Comparison of ENCODE assay signal across 18 mouse cellular contexts in genomic region chr11:12535063-12535462, GRCm38 (mm10).
DNase-seq lines count a peak whose midpoint lies in the region; ATAC-seq and TF ChIP-seq lines count a peak whose summit lies in the region.
"Had no signal": no experiment of that assay in that cellular context is flagged by ENCODE, and none has a peak within 500 bp of the region (broad histone marks: within the 10 kb centered on the region; RNA-seq: fewer than 3 reads in every experiment).

No protein-coding gene starts in this region.

- 13% methylated on average over 2 of the region's 2 CpGs for WGBS in neural tube, embryonic 11.5 days

- no peak for TF ChIP-seq POLR2A in embryonic fibroblast, embryonic 13.5 days (IDR thresholded peaks at IDR 0.05; ENCODE audit: low read depth, low read length)

- H3K36me3 ChIP-seq in neural tube, embryonic 11.5 days (ENCODE audit: control insufficient read depth, insufficient read depth, low read length) = no peaks in the 10 kb centered on the region
- H3K36me3 ChIP-seq: forebrain, embryonic 15.5 days; limb, embryonic 13.5 days; lung, embryonic 15.5 days; midbrain, embryonic 10.5 days had no signal

- no peak overlapping the region for H3K4me2 ChIP-seq in neural tube, embryonic 11.5 days (ENCODE audit: low read depth)
- H3K4me2 ChIP-seq: forebrain, embryonic 15.5 days; limb, embryonic 13.5 days; lung, embryonic 15.5 days had no signal

- no peak for ATAC-seq in neural tube, embryonic 11.5 days (ENCODE audit: insufficient read depth, low FRiP score, low TSS enrichment)
- ATAC-seq in frontal cortex, adult (ENCODE audit: low TSS enrichment) = no peak
- ATAC-seq: forebrain, embryonic 15.5 days had no signal

- no peaks in the 10 kb centered on the region for H3K9me3 ChIP-seq in neural tube, embryonic 11.5 days (ENCODE audit: control insufficient read depth, low read length)
- H3K9me3 ChIP-seq: forebrain, embryonic 15.5 days; limb, embryonic 13.5 days; lung, embryonic 15.5 days; midbrain, embryonic 10.5 days had no signal

- peaks cover 5% of the 10 kb centered on the region; the same call in 1 of the 2 replicates for H3K4me1 ChIP-seq in embryonic fibroblast, embryonic 13.5 days (ENCODE audit: control insufficient read depth, insufficient read depth, low read length)
- H3K4me1 ChIP-seq in neural tube, embryonic 11.5 days (ENCODE audit: control insufficient read depth, insufficient read depth, low read length) = 0 out of 2 replicates have a peak, but pooled peaks cover 5% of the 10 kb centered on the region
- H3K4me1 ChIP-seq: forebrain, embryonic 15.5 days had no signal

- peak overlapping the region; percentile 40; the same call in 1 of the 2 replicates for H3K27ac ChIP-seq in embryonic fibroblast, embryonic 13.5 days (ENCODE audit: insufficient read depth, low read length)
- H3K27ac ChIP-seq in neural tube, embryonic 11.5 days (ENCODE audit: low read depth, low read length) = no peak overlapping the region
- H3K27ac ChIP-seq: forebrain, embryonic 15.5 days; limb, embryonic 13.5 days; liver, embryonic 14.5 days; lung, embryonic 15.5 days; midbrain, embryonic 10.5 days had no signal

- no peak overlapping the region for H3K4me3 ChIP-seq in embryonic fibroblast, embryonic 13.5 days (ENCODE audit: insufficient read depth, low read length)
- no peak overlapping the region for H3K4me3 ChIP-seq in neural tube, embryonic 11.5 days (ENCODE audit: low read depth, low read length)
- H3K4me3 ChIP-seq: erythroblast, embryonic 14.5 days; forebrain, embryonic 15.5 days; limb, embryonic 13.5 days; lung, embryonic 15.5 days; midbrain, embryonic 10.5 days had no signal

- no peaks in the 10 kb centered on the region for H3K27me3 ChIP-seq in neural tube, embryonic 11.5 days (ENCODE audit: control insufficient read depth, insufficient read depth, low read length)
- H3K27me3 ChIP-seq: forebrain, embryonic 15.5 days; limb, embryonic 13.5 days; lung, embryonic 15.5 days had no signal

- DNase-seq in kidney, adult 9 months = peak; percentile 22
- DNase-seq in kidney, adult 11 months = no peak
- DNase-seq in embryo, embryonic 10 days (ENCODE audit: low spot score) = peak; percentile 65
- peak; percentile 35 for DNase-seq in neural tube, embryonic 11.5 days (ENCODE audit: low spot score)
- no peak for DNase-seq in liver
- DNase-seq: adrenal gland, postnatal 10 days; cerebellum, adult 9-10 months; gastrocnemius, postnatal 36 days; lung, postnatal 4 days; thymus, postnatal 4 days had no signal

- H3K9ac ChIP-seq in neural tube, embryonic 11.5 days (ENCODE audit: low read length) = no peak overlapping the region
- H3K9ac ChIP-seq: forebrain, embryonic 15.5 days; limb, embryonic 13.5 days; liver, embryonic 14.5 days; lung, embryonic 15.5 days had no signal

- TF ChIP-seq CTCF in embryonic fibroblast, embryonic 13.5 days (IDR thresholded peaks at IDR 0.05; ENCODE audit: borderline replicate concordance, insufficient read depth, low read length) = no peak

Comparison
In these comparisons a context has a peak if more than half of its experiments do, and no peak if none do; other contexts are left out.
1. DNase-seq: peak in kidney, adult 9 months (single experiment), embryo, embryonic 10 days (single experiment) and neural tube, embryonic 11.5 days (single experiment); none in kidney, adult 11 months (single experiment) and liver (single experiment).